Mouse (Mus musculus) lung, postnatal 0 days (tissue): Measurements from ENCODE around the gene 1700017B05Rik.

Experiments used
- CTCF ChIP-seq: IDR thresholded peaks from 2 replicates; pipeline ENCODE4 v1.5.1; 2016; ENCODE audit warnings: antibody characterized with exemption, mild to moderate bottlenecking
- EP300 ChIP-seq: IDR thresholded peaks from 2 replicates; pipeline ENCODE4 v1.6.1; 2016; ENCODE audit warnings: antibody characterized with exemption, mild to moderate bottlenecking, control low read depth

GRCm38 (mm10) chr9:57281549-57281948 lies 19.1 kb upstream of the 1700017B05Rik start:
- TF ChIP-seq CTCF = no peak
- TF ChIP-seq EP300 = no peak
